Mouse (Mus musculus) liver, embryonic 11.5 days (tissue): Measurements from ENCODE around the gene Shb. TPM values are rescaled to one million over a fixed set of nuclear protein-coding genes. Genes with fewer than 3 reads are reported as not detected.

Experiments used
- ATAC-seq: fragments of 200-750 bp; cut with Nextera tagmentation; replicated peaks from 2 replicates; pipeline ENCODE4 v1.8.0; 2017; ENCODE audit warnings: moderate number of reproducible peaks, mild to moderate bottlenecking, moderate TSS enrichment, moderate library complexity; ENCODE audit not compliant: low FRiP score
- DNase-seq: peaks from one replicate; pipeline ENCODE4 v3.0.0-alpha.2; 2017; ENCODE audit warnings: low spot score
- H3K27ac ChIP-seq: fragments of 300-500 bp; sonication (generic); 2 replicates; pipeline ENCODE4 v1.5.1; 2014; ENCODE audit warnings: mild to moderate bottlenecking, low read depth, low read length, control low read depth
- H3K27me3 ChIP-seq: fragments of 300-500 bp; sonication (generic); replicated peaks from 2 replicates; pipeline ENCODE4 v1.6.1; 2014; ENCODE audit warnings: low read length, mixed read lengths; ENCODE audit not compliant: control insufficient read depth, insufficient read depth
- H3K36me3 ChIP-seq: fragments of 300-500 bp; sonication (generic); 2 replicates; pipeline ENCODE4 v1.6.1; 2014; ENCODE audit warnings: mild to moderate bottlenecking, low read length, moderate library complexity, mixed read lengths; ENCODE audit not compliant: control insufficient read depth, insufficient read depth
- H3K4me1 ChIP-seq: fragments of 300-500 bp; sonication (generic); replicated peaks from 2 replicates; pipeline ENCODE4 v1.6.1; 2014; ENCODE audit warnings: low read length, mixed read lengths; ENCODE audit not compliant: control insufficient read depth, insufficient read depth
- H3K4me2 ChIP-seq: fragments of 300-500 bp; sonication (generic); 2 replicates; pipeline ENCODE4 v1.6.1; 2014; ENCODE audit warnings: mild to moderate bottlenecking, control low read depth, moderate library complexity
- H3K4me3 ChIP-seq: fragments of 300-500 bp; sonication (generic); 2 replicates; pipeline ENCODE4 v1.5.1; 2014; ENCODE audit warnings: low read depth, low read length, control low read depth
- H3K9ac ChIP-seq: fragments of 300-500 bp; sonication (generic); 2 replicates; pipeline ENCODE4 v1.6.1; 2014; ENCODE audit warnings: low read depth, low read length, control low read depth
- H3K9me3 ChIP-seq: fragments of 300-500 bp; sonication (generic); 2 replicates; pipeline ENCODE4 v1.6.1; 2016; ENCODE audit warnings: low read length, inconsistent platforms, mixed read lengths; ENCODE audit not compliant: control insufficient read depth
- WGBS: fragments of 180-500 bp; shearing (Covaris S2); extraction: QIAGEN DNeasy Blood & Tissue Kit; methylation state at CpG from one replicate; pipeline ENCODE4 v1.1.7; 2014; 5-methylcytosine and 5-hydroxymethylcytosine counted together
- polyA plus RNA-seq: library from polyadenylated mRNA; unstranded; fragments of >200 nt; fragmentation: Nextera tagmentation; extraction: Ambion mirVana; gene quantifications from 2 replicates; pipeline ENCODE4 v1.2.1, GENCODE M21; 2014

Shb gene
- polyA plus RNA-seq, 1 experiment from 2014 or later: 6.1 TPM

DNA sequence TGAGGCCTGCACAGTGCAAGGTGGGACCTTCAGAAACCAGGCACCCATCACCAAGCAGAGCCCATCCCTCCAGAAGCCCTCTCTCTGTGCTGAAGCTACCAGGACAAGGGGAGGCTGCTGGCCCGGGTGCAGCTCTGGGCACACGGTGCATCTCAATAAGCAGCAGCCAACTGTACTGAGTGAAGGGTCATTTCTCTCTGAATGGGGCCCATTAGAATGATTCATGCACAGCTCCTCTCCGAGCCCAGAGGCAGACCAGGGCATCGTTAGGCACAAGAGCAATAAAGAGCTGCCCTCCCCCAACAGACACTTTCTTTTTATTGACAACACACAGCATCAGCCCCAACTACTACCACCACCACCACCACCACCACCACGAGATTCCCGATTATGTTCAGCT, 35.0 kb downstream of the Shb start:
- no peaks in the 10 kb centered on the region for H3K36me3 ChIP-seq
- H3K4me2 ChIP-seq: no peak overlapping the region
- no peak overlapping the region for H3K4me3 ChIP-seq
- no peak overlapping the region for H3K9ac ChIP-seq
- H3K4me1 ChIP-seq: peaks cover 48% of the 10 kb centered on the region
- DNase-seq: no peak
- H3K27me3 ChIP-seq: no peaks in the 10 kb centered on the region
- no peak overlapping the region for H3K27ac ChIP-seq
- H3K9me3 ChIP-seq: no peaks in the 10 kb centered on the region
- no peak for ATAC-seq
- WGBS: 84% methylated on average over 6 of the region's 6 CpGs

DNA sequence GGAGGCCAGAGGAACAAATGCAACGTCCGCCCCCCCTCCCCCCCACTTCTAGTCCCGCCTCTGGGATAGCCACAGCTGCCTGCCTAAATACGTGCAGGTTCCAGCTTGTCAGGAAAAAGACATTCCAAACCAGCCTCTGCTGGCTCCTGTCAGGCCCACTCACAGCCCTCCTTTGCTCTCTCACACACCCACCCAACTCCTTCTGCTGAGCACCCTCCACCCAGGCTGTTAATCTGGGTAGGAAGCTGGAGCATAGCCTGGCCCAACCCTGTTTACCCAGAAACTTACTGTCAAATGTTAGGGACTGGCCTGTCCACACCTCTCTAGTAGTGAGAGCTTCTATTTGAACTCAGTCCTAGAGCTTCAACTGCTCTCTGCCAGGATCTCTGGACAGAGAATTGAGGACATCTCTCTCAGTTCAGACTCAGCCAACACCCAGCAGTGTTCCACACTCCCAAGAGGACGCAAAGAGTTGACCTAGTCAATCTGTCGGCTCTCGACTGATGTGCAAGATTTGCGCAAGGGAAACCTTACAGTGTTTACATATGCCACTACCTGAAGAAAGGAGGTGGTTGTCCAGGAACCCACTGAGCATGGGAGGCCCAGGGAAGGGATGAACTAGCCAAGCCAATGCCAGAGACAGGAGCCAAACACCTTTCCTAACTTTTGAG, 36.6 kb downstream of the Shb start:
- DNase-seq (no peak), ATAC-seq (no peak)
- Histone ChIP-seq H3K27ac (no peak overlapping the region; the same call in 1 of the 2 replicates), H3K9me3 (no peaks in the 10 kb centered on the region), H3K9ac (no peak overlapping the region), H3K4me2 (no peak overlapping the region; the same call in 1 of the 2 replicates), H3K4me1 (peaks cover 60% of the 10 kb centered on the region), H3K36me3 (no peaks in the 10 kb centered on the region), H3K27me3 (no peaks in the 10 kb centered on the region), H3K4me3 (no peak overlapping the region)
- WGBS: 59% methylated on average over 8 of the region's 8 CpGs

DNA sequence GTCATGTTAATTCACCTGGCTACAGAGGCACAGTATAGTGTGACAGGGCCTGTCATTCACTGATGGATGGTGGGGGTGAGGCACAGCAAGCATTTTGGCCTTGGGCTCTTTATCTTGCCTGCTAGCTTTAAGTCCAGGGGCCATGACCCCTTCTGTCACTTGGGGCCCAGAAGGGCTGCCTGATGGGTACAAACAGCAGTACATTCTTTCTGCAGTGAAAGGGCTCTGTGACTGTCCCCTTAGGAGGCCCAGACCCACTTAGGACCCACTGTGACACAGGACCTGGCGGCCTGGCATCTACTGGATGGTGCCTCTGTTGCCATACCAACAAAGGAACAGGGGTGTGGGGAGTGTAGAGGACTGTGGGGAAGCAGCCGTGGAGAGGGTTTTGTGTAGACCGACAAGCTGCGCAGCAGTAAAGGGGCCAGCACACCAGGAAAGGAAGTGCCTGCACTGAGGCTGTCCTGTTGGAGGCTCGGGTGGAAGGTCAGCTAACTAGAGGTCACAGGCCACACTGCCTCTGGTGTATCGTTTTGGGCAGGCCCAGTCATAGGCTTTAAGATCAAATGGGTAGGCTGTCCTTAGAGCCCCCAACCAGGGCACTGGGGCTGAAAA, 38.4 kb downstream of the Shb start:
- Histone ChIP-seq H3K27me3 (no peaks in the 10 kb centered on the region), H3K9ac (peak overlapping the region; percentile 48; the same call in 1 of the 2 replicates), H3K4me3 (no peak overlapping the region), H3K9me3 (no peaks in the 10 kb centered on the region), H3K27ac (peak overlapping the region; percentile 70), H3K4me2 (peak overlapping the region; percentile 58), H3K36me3 (no peaks in the 10 kb centered on the region), H3K4me1 (peaks cover 71% of the 10 kb centered on the region)
- ATAC-seq (no peak), DNase-seq (no peak)
- WGBS: 41% methylated on average over 6 of the region's 6 CpGs

DNA sequence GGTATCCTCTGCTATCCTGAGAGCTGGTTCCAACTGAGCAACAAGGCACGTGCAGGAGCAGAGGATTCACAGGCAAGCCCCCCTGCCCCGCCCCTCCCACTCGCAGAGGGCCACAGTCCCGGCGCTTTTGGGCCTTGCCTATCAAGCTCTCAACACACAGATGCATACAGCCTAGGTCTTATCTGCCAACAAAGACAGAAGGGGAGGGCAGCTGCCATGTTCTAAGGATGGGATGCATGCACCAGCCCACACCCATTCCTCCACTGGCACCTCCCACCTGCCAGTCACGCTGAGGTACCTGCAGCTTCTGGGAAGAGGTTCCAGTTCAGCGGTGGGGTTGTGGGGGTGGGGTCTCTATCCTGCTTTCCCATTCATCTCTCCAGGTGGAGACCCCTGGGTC, 39.2 kb downstream of the Shb start:
- Histone ChIP-seq H3K27me3 (no peaks in the 10 kb centered on the region), H3K9ac (peak overlapping the region; percentile 60)
- whole genome bisulfite sequencing: 16% methylated on average over 7 of the region's 7 CpGs

DNA sequence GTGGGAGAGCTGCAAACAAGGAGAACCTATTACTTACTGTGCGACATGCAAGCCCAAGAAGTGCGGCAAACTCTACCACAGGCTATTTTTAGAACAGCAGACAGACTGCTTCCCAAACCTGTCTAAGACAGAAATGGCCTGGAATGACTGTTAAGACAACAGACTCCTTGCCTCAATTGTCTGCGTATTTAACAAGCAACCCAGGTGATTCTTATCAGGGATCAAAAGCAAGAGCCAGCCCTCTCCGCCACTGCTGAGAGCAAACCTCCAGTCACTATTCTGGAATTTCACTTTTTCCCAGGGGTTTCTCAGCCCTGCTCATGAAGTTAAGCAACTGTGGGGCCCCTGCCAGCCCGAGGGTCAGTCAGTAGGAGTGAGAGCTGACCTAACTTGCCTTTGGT, 39.6 kb downstream of the Shb start:
- H3K9me3 ChIP-seq: no peaks in the 10 kb centered on the region
- no peaks in the 10 kb centered on the region for H3K36me3 ChIP-seq
- DNase-seq: no peak
- peak overlapping the region; percentile 70; the same call in 1 of the 2 replicates for H3K27ac ChIP-seq
- ATAC-seq: no peak
- no peaks in the 10 kb centered on the region for H3K27me3 ChIP-seq
- H3K4me2 ChIP-seq: peak overlapping the region; percentile 58
- 16% methylated on average over 5 of the region's 5 CpGs for WGBS
- H3K9ac ChIP-seq: peak overlapping the region; percentile 60
- peaks cover 83% of the 10 kb centered on the region for H3K4me1 ChIP-seq
- no peak overlapping the region for H3K4me3 ChIP-seq

More for the DNA sequence above, 39.2 kb downstream of the Shb start:
- H3K9me3 ChIP-seq: no peaks in the 10 kb centered on the region
- H3K36me3 ChIP-seq: no peaks in the 10 kb centered on the region
- H3K4me3 ChIP-seq: no peak overlapping the region
- peak overlapping the region; percentile 70 for H3K27ac ChIP-seq
- peak; percentile 85 for ATAC-seq
- no peak for DNase-seq
- peaks cover 79% of the 10 kb centered on the region for H3K4me1 ChIP-seq
- H3K4me2 ChIP-seq: peak overlapping the region; percentile 58

DNA sequence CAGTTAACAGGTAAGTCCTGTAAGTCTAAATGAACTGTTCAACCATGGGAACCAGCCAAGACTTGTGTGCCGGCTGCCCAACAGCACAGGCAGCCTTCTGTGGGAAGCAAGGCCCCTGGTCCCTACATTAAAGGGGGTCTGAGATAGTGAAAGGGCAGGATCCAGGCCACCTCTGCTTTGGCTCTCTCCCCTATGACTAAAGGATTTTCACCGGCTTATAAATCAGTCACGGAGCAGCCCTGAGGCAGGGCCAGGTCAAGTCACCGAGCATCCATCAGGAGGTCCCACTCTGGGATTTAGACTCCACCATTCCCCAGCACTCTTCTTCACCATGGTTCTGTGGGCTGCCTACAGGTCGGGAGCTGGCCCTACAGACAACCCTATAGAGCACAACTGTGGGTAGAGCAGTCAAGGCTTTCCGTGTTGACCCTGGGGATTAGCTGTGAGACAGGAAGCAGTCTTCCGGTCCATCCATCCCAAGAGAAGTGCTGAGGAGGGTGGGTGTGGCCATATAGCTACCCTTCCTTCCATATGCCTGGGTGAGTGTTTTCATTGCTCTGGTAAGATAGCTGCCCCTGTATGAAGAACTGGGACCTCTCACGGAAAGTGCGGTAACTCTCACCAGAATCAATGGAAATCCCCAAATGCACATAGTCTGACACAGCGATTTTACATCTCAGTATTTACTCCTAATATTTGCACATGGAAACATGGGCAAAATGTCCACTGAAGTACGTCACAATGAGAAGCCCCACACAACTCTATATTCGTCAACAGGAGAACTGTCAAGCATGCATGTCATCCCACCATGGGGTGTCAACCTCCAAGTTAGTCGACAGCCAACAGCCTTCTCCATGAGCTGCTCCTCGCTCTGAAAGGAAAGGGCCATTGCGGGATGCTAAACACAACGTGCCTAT, 40.3 kb downstream of the Shb start:
- Histone ChIP-seq H3K4me1 (peaks cover 88% of the 10 kb centered on the region), H3K9ac (no peak overlapping the region), H3K4me3 (no peak overlapping the region), H3K27me3 (no peaks in the 10 kb centered on the region), H3K4me2 (peak overlapping the region; percentile 58), H3K27ac (peak overlapping the region; percentile 71), H3K36me3 (no peaks in the 10 kb centered on the region), H3K9me3 (no peaks in the 10 kb centered on the region)
- DNase-seq (no peak), ATAC-seq (no peak)
- WGBS: 38% methylated on average over 16 of the region's 16 CpGs

DNA sequence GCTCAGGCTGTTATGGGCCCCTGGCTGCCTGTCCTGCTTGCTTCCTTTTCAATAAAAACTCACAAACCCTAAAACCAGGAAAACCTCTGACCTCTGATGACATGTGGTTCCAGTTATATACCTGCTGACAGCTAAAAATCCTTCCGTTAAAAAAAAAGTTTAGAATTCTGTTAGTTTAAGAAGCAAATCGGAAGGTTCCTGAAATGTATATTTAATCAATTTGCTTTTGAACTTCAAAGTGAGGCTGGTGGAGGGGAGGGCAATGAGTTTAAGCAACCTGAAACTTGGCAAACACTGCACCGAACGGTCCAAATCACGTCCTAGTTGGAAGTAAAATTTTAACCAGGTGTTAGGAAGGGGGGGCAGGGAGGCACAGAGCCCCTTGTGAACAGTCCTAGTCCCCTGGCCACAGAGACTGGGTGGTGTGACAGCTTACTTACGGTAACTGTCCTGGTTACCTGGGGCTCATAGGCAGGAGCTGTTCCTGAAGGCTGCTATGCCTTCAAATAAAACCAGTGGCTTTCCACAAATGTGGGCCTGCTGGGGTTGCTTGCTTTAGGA, 41.1 kb downstream of the Shb start:
- no peaks in the 10 kb centered on the region for H3K27me3 ChIP-seq
- ATAC-seq (no peak), DNase-seq (no peak)
- 44% methylated on average over 6 of the region's 6 CpGs for WGBS
- peak overlapping the region; percentile 41 for H3K4me2 ChIP-seq
- H3K27ac ChIP-seq: peak overlapping the region; percentile 71
- H3K36me3 ChIP-seq: no peaks in the 10 kb centered on the region
- H3K4me3 ChIP-seq: no peak overlapping the region
- no peaks in the 10 kb centered on the region for H3K9me3 ChIP-seq
- H3K4me1 ChIP-seq: peaks cover 87% of the 10 kb centered on the region
- H3K9ac ChIP-seq: no peak overlapping the region

DNA sequence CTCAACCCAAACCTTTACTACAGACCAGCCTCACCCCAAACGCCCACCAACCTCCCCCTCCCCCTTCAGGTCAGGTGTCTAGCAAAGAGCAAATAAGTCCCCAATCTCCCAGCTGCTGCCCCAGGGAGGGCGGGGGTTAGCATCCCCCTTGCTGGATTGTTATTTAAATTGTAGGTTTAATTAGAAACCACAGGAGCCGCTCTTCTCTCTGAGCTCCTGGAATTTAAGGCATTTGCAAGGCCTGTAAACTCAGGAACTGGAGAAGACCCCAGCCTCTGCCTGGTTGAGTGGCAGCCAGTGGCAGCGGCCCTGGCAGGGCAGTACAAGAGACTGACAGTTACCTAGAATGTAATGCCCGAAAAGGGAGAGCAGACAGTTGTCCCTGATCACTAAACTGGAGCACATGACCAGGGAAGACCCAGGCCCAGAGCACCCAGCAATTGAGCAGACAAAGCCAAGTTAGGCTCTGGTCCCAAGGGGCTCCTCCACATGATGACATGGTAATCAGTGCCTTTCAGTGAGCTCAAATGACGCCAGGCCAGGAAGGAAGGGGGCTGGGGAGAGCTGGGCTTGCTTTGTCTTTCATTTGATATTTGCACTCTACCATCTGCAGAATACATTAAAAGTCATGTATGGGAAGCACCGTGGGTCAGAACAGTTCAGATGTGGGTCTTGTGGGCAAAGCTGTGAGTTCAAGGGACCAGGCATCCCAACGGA, 42.1 kb downstream of the Shb start:
- ATAC-seq (no peak), DNase-seq (no peak)
- Histone ChIP-seq H3K9ac (no peak overlapping the region), H3K4me1 (peaks cover 78% of the 10 kb centered on the region), H3K4me2 (peak overlapping the region; percentile 0), H3K9me3 (no peaks in the 10 kb centered on the region), H3K4me3 (no peak overlapping the region), H3K27me3 (no peaks in the 10 kb centered on the region), H3K27ac (peak overlapping the region; percentile 52), H3K36me3 (no peaks in the 10 kb centered on the region; the same call in 1 of the 2 replicates)
- WGBS: 43% methylated on average over 8 of the region's 8 CpGs
